Mouse (Mus musculus): ENCODE data around the gene Sh3glb1. TPM values are rescaled to one million over a fixed set of nuclear protein-coding genes. Genes with fewer than 3 reads are reported as not detected.

Sh3glb1 gene
- polyA plus RNA-seq, 1 experiment = 350 TPM

GRCm38 (mm10) chr3:144694040-144694439, 26.1 kb downstream of the Sh3glb1 start:
- no peak for TF ChIP-seq CTCF (IDR thresholded peaks at IDR 0.05; ENCODE audit: low read depth, low read length)
- no peak overlapping the region for H3K4me3 ChIP-seq (ENCODE audit: insufficient read depth, low read length)
- peaks cover 36% of the 10 kb centered on the region for H3K4me1 ChIP-seq (ENCODE audit: control insufficient read depth, insufficient read depth, low read length)
- H3K27ac ChIP-seq (ENCODE audit: insufficient read depth, low read depth, low read length) = no peak overlapping the region

GRCm38 (mm10) chr3:144692052-144692451, 28.1 kb downstream of the Sh3glb1 start:
- peaks cover 26% of the 10 kb centered on the region for H3K4me1 ChIP-seq (ENCODE audit: control insufficient read depth, insufficient read depth, low read length)
- TF ChIP-seq POLR2A (IDR thresholded peaks at IDR 0.05; ENCODE audit: borderline replicate concordance, low read depth, low read length) = no peak
- no peak for TF ChIP-seq CTCF (IDR thresholded peaks at IDR 0.05; ENCODE audit: low read depth, low read length)
- H3K27ac ChIP-seq (ENCODE audit: insufficient read depth, low read depth, low read length) = no peak overlapping the region
- H3K4me3 ChIP-seq (ENCODE audit: insufficient read depth, low read length) = no peak overlapping the region

- Histone ChIP-seq H3K4me1 (ENCODE audit: control insufficient read depth, insufficient read depth, low read length) (peaks cover 9% of the 10 kb centered on the region), H3K27ac (ENCODE audit: insufficient read depth, low read depth, low read length) (no peak overlapping the region), H3K4me3 (ENCODE audit: insufficient read depth, low read length) (no peak overlapping the region)
- TF ChIP-seq POLR2A (IDR thresholded peaks at IDR 0.05; ENCODE audit: borderline replicate concordance, low read depth, low read length) (no peak), CTCF (IDR thresholded peaks at IDR 0.05; ENCODE audit: low read depth, low read length) (no peak)
Measured at GRCm38 (mm10) chr3:144689236-144689635, 30.9 kb downstream of the Sh3glb1 start.

- no peak overlapping the region for H3K27ac ChIP-seq (ENCODE audit: insufficient read depth, low read depth, low read length)
- TF ChIP-seq POLR2A (IDR thresholded peaks at IDR 0.05; ENCODE audit: borderline replicate concordance, low read depth, low read length) (no peak), CTCF (IDR thresholded peaks at IDR 0.05; ENCODE audit: low read depth, low read length) (no peak)
- peaks cover 6% of the 10 kb centered on the region for H3K4me1 ChIP-seq (ENCODE audit: control insufficient read depth, insufficient read depth, low read length)
- no peak overlapping the region for H3K4me3 ChIP-seq (ENCODE audit: insufficient read depth, low read length)
Measured at GRCm38 (mm10) chr3:144688284-144688683, 31.9 kb downstream of the Sh3glb1 start.

DNA sequence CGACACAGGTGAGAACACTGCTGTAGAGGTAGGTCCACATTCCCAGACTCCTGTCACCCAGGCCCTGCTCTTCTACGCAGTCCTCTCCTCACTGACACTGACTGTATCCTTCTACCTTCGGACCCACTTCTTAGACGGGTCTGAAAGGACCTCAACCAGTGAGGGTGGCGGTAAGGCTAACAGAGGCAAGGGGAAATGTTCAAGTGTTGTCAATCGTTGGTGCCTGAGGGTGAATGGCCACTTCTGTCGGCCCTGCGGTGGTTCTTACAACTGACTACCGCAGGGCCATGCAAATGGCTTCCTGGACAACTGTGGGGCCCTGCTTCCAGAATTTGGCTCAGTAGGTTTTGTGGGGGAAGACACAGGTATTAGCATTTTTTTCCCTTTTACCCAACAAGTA, 32.5 kb downstream of the Sh3glb1 start:
- no peak for TF ChIP-seq CTCF (IDR thresholded peaks at IDR 0.05; ENCODE audit: low read depth, low read length)
- no peak for TF ChIP-seq POLR2A (IDR thresholded peaks at IDR 0.05; ENCODE audit: borderline replicate concordance, low read depth, low read length)
- no peak overlapping the region for H3K4me3 ChIP-seq (ENCODE audit: insufficient read depth, low read length)
- H3K27ac ChIP-seq (ENCODE audit: insufficient read depth, low read depth, low read length) = no peak overlapping the region
- peaks cover under 1% of the 10 kb centered on the region; the same call in 1 of the 2 replicates for H3K4me1 ChIP-seq (ENCODE audit: control insufficient read depth, insufficient read depth, low read length)

GRCm38 (mm10) chr3:144686146-144686545, 34.0 kb downstream of the Sh3glb1 start:
- TF ChIP-seq CTCF (IDR thresholded peaks at IDR 0.05; ENCODE audit: low read depth, low read length) = no peak
- TF ChIP-seq POLR2A (IDR thresholded peaks at IDR 0.05; ENCODE audit: borderline replicate concordance, low read depth, low read length) = no peak
- Histone ChIP-seq H3K4me1 (ENCODE audit: control insufficient read depth, insufficient read depth, low read length) (no peaks in the 10 kb centered on the region), H3K4me3 (ENCODE audit: insufficient read depth, low read length) (no peak overlapping the region), H3K27ac (ENCODE audit: insufficient read depth, low read depth, low read length) (no peak overlapping the region)

DNA sequence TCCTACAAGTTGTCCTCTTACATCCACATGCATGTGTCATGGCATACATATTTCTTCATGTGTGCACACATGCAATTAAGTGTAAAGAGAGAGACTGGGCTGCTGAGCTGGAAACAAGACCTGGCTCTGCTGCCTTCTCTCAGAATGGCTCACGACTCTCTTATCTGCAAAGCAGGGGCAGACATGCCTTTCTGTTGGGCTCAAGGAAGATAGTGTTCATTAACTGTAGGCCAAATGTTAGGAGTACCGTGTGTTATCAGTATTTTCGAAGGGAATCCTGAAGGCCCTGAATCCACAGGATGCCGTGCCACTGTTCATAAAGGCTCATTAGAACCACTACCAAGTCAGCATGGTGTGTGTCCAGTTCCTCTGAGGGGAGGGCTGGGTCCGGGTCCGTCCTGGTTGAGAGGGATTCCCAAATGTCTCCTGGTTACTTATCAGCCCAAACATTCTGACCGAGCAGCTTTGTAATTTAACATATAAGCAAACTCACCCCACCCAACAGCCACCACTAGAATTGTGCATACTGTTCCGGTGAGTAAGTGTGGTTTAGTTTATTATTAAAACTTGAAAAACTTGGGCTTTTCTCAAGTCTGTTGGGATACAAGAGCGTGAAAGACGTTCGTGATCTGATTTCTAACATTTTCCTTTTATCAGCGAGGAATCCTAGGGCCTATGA, 36.9 kb downstream of the Sh3glb1 start:
- no peak overlapping the region for H3K4me3 ChIP-seq (ENCODE audit: insufficient read depth, low read length)
- H3K4me1 ChIP-seq (ENCODE audit: control insufficient read depth, insufficient read depth, low read length) = peaks cover 14% of the 10 kb centered on the region
- no peak for TF ChIP-seq CTCF (IDR thresholded peaks at IDR 0.05; ENCODE audit: low read depth, low read length)
- TF ChIP-seq POLR2A (IDR thresholded peaks at IDR 0.05; ENCODE audit: borderline replicate concordance, low read depth, low read length) = no peak
- no peak overlapping the region for H3K27ac ChIP-seq (ENCODE audit: insufficient read depth, low read depth, low read length)

DNA sequence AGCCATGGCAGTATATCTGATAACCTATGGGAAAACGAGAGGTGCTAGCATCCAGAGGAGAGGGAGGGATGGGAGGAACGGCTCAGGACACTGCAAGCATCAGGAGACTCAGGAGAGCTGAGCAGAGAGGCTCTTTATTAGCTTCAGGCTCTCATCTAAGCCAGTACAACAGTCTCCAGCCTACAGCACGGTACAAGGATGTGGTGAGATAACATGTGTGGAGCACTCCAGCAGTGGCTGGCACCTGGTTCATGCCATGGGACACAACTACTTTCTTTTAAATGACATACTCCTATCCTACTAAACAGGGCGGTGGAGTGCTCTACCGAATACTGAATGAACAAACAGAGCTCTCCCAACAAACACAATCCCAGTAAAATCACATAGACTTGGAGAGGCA, 38.6 kb downstream of the Sh3glb1 start:
- Histone ChIP-seq H3K4me1 (ENCODE audit: control insufficient read depth, insufficient read depth, low read length) (peaks cover 29% of the 10 kb centered on the region), H3K27ac (ENCODE audit: insufficient read depth, low read depth, low read length) (no peak overlapping the region), H3K4me3 (ENCODE audit: insufficient read depth, low read length) (no peak overlapping the region)
- TF ChIP-seq CTCF (IDR thresholded peaks at IDR 0.05; ENCODE audit: low read depth, low read length) = no peak

- Histone ChIP-seq H3K4me3 (ENCODE audit: insufficient read depth, low read length) (no peak overlapping the region), H3K4me1 (ENCODE audit: control insufficient read depth, insufficient read depth, low read length) (peaks cover 33% of the 10 kb centered on the region), H3K27ac (ENCODE audit: insufficient read depth, low read depth, low read length) (peak overlapping the region; percentile 48)
- TF ChIP-seq CTCF (IDR thresholded peaks at IDR 0.05; ENCODE audit: low read depth, low read length) = no peak
- TF ChIP-seq POLR2A (IDR thresholded peaks at IDR 0.05; ENCODE audit: borderline replicate concordance, low read depth, low read length) = no peak
Measured at GRCm38 (mm10) chr3:144679701-144680159, 40.4 kb downstream of the Sh3glb1 start.

DNA sequence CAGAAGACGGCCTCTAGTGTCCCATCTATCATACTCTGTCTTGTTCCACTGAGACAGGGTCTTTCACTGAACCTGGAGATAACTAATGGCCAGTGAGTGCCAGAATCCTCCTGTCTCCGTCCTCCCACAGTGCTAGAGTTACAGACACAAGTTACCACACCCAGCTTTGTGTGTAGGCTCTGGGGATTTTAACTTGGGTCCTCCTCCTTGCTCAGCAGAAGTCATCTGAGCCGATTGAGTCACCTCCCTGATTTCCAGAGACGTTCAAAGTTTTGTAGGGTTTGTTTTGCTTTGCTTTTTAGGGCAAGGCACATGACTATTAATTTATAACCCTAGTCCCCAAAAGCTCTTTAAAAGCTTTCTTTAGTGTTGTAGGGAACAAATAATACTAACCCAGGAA, 41.0 kb downstream of the Sh3glb1 start:
- H3K4me3 ChIP-seq (ENCODE audit: insufficient read depth, low read length) = no peak overlapping the region
- H3K4me1 ChIP-seq (ENCODE audit: control insufficient read depth, insufficient read depth, low read length) = peaks cover 33% of the 10 kb centered on the region
- peak overlapping the region; percentile 48 for H3K27ac ChIP-seq (ENCODE audit: insufficient read depth, low read depth, low read length)
- TF ChIP-seq CTCF (IDR thresholded peaks at IDR 0.05; ENCODE audit: low read depth, low read length) (no peak), POLR2A (IDR thresholded peaks at IDR 0.05; ENCODE audit: borderline replicate concordance, low read depth, low read length) (no peak)
